Mouse (Mus musculus) left cerebral cortex, adult 9 months (tissue): ENCODE results near the gene Chd9.

ENCODE experiments used
- DNase-seq, 2 experiments: peaks; one replicate each; pipeline ENCODE4 v3.0.0; 2022; ENCODE audit warnings: low spot score in 2 of 2

Gene Chd9

DNA sequence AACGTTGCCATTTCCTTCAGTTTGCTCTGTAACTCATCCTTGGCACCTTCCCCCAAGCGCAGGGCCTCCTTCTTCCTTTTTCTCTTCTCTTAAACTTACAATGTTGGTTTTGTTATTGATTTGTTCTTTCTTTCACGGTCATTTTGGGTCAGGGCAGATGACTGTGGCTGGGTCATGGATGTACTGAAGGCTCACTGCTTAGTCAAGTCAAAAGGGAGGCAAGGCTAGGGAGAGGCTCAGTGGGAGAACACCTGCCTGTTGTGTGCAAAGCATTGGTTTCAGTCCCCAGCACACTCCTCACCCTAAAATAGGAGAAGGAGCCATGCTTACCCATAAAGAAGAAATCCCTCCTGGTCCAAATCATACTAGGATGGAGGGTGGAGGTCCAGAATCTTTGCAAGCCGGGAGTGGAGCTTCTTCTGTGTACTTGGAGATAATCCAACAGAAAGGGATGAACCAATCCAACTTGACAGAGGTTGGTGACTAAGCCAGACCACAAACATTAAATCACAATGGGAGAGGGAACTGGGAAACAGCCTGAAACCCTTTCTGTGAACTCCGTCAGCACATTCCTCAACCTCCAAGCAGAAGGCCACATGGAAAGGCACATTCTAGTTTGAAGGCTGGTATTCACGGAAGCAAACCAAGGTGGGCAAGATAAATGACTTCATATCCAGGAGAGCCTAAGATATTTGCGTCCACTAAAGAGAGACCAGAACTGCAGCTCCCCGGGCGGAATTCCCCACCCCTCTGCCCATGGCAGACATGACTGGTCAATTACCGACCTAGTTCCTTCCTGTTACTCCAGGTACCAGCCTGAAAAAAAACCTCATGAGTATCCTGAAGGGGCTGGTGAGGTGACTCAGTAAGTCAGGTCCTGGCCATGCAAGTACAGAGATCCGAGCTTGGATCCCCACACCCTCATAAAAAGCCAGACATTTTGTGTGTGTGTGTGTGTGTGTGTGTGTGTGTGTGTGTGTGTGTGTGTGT is 11.9 kb downstream of the Chd9 start:
- no peak for DNase-seq

- no peak for DNase-seq
These were observed 13.2 kb downstream of the Chd9 start for GRCm38 (mm10) chr8:90841321-90841720.

DNA sequence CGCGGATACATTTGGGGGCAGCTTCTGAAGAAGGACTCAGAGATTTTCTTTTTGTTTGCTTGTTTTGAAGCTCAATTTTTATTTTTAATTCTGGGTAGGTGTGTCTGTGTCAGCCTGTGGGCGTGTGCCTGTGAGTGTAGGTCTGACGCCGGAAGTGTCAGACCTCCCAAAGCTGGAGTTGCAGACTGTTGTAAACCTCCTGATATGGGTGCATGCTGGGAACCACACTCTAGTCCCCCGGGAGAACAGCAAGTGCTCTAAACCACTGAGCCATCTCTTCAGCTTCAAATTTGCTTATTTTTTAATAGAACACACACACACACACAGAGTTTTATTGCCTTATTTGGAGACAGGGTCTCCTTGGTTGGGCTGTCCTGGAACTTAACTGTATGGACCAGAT is 15.0 kb downstream of the Chd9 start:
- no peak for DNase-seq

GRCm38 (mm10) chr8:90844179-90844967 is 16.2 kb downstream of the Chd9 start:
- DNase-seq = no peak

- DNase-seq = no peak
These were observed 19.8 kb downstream of the Chd9 start for GRCm38 (mm10) chr8:90847980-90848379.

DNA sequence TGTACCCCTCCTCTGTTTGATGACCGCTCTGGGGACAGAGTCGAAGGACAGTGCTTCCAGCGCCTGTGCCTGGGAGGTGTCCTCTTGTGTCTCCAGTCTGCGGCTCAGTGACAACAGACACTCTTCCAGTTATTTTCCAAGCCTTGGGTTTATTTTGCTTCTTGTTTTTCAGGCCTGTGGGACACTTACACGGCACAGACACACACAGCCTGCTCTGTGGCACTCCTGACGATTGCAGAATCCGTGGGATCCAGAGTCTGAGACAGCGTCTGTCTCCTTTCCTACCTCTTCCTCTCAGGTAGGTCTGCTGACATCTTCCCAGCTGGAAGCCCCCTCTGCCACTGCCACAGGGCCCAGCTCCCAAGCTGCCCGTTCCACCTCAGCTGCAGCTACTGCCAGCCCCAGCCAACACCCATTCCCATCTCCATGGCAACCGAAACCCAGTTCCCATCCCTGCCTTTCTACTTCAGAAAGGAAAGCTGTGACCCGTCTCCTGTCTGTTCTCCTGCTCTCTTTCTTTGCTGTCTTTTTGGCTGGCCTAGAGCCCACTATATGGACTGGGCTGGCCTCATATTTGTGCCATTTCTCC is 21.4 kb downstream of the Chd9 start:
- DNase-seq = peak in 1 of 2 experiments; percentile 64

GRCm38 (mm10) chr8:90851544-90851943 is 23.4 kb downstream of the Chd9 start:
- DNase-seq = no peak

GRCm38 (mm10) chr8:90853971-90854670 is 26.0 kb downstream of the Chd9 start:
- DNase-seq = no peak

DNA sequence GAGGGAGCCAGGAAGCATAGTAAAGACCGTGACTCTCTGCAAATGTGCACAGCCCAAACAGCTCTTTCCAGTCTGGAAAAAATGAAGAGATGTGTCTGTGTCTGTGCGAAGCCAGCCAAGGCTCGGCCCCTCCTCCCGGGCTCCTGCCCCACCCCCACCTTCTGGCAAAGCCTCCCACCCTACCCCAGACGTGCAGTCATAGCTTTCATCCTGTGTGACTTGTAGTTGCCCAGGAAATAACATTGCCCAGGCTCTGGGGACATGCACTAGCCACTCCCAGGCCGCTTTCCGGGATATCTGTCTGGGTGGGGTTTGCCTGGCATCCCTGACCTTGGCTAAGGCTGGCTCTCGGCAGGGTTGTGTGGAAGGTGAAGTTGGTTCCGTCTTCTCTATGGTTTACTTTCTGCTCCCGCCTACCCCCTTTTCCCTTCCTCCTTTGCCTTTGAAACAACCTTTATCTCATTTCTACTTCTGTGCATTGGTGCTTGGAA is 26.6 kb downstream of the Chd9 start:
- no peak for DNase-seq

GRCm38 (mm10) chr8:90856171-90856570 is 28.0 kb downstream of the Chd9 start:
- no peak for DNase-seq

DNA sequence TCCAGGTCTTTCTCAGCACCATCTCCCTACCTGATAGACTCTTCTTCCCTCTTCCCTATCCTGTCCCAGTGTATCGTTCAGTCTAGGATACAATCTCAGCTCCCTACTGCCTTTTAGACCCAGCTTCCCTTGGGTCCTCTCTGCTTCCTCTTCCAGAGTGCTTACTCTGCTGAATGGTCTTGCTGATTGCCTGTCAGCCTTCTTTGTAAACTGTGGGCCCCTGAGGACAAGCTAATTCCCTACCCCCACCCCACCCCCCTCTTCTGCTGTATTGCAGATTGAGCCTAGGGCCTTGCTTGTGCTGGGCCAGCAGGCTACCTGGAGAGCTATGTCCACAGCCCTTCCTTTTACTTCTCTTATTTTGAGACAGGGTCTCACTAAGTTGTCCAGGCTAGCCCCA is 28.8 kb downstream of the Chd9 start:
- no peak for DNase-seq

- DNase-seq = no peak
These were observed 29.9 kb downstream of the Chd9 start for GRCm38 (mm10) chr8:90858071-90858470.

DNA sequence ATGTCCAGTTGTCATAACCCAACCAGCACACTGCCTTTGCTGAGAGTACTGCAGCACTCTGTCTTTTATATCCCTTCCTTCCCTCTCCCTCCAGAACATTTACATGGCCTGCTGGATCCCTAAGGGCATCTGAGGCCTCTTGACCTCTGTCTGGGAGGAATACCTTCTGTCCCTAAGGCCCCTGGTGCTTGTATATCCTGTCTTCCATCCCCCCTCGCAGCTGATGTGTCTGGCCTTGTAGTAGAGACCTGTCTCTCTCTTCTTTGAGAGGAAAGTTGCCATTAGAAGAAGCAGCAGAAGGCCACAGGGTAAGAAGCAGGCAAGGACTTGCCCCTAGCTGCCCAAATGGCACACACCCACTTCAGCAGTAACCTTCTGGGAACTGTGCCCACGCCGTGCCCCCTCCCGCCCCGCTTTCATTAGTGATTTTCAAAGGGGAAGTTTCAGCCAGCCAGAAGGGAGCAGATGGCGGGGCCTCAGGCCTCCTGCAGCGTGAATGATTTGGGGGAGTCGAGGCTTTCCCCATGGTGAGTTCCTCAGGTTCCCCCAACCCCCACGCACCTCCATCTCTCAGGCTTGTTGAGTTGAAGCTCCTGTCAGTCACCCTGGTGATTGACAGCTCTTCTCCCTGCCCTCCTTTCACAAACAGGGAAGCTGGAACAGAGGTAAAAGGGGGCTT is 33.3 kb downstream of the Chd9 start:
- DNase-seq = peak in 1 of 2 experiments; percentile 69

GRCm38 (mm10) chr8:90862038-90862437 is 33.9 kb downstream of the Chd9 start:
- no peak for DNase-seq

- DNase-seq = no peak
These were observed 38.9 kb downstream of the Chd9 start for GRCm38 (mm10) chr8:90867061-90867460.

GRCm38 (mm10) chr8:90867911-90868310 is 39.8 kb downstream of the Chd9 start:
- no peak for DNase-seq

DNA sequence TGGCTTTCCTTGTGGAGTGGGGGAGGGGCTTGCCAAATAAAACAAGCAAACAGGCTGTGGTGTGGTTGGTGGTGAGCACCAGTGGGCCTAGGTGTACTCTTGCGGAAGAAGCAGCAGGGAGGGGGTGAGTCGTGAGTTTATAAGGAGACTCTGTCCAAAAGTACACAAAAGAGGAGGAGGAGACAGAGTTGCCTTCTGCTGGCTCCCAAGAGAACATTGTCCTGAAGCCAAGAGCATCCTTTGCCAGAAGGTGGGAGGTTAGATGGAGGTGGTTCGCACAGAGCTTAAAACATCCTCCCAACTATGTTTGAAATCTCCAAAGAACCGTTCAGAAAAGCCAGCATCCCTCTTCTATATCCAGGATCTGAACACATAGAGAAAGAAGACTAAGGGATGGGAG is 40.2 kb downstream of the Chd9 start:
- peak in 1 of 2 experiments; percentile 87 for DNase-seq

DNA sequence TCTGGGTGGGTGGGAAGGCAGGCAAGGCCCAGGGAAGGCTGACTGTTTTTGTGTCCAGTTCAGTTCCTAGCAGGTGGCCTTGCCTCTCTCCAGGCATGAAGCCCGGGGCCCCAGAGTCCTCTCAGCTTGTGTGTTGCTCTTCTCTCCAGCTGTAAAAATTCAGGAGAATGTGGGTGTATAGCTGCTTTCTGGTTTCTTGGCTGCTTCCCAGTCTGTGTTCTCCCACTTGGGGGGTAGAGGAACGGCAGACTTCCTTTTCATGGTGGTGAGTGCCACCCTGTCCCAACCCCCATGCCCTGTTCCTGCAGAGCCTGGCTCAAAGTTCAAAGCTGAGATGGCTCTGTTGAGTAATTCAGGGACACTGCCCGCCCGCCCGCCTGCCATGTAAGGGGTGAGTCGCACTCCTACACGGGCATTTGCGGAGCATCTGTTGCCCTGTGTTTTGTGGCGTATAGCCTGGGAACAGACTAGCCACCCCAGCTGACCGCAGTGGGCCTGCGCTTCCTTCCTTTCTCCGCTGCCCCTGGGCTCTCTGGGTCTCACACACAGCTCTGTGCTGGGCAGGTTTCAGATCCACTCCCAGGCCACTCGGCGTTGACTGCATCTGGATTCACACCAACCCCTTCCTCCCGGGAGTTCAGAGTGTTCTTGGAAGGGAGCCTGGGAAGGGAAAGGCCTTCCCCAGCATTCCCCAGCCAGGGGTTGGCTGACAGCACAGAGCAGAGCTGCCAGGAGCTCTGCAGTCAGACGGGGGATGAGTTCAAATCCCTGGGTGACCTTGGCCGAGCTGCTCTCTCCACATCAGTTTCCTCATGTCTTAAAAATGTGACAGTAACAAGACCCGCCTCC is 41.1 kb downstream of the Chd9 start:
- DNase-seq = peak; percentile 52 to 80

DNA sequence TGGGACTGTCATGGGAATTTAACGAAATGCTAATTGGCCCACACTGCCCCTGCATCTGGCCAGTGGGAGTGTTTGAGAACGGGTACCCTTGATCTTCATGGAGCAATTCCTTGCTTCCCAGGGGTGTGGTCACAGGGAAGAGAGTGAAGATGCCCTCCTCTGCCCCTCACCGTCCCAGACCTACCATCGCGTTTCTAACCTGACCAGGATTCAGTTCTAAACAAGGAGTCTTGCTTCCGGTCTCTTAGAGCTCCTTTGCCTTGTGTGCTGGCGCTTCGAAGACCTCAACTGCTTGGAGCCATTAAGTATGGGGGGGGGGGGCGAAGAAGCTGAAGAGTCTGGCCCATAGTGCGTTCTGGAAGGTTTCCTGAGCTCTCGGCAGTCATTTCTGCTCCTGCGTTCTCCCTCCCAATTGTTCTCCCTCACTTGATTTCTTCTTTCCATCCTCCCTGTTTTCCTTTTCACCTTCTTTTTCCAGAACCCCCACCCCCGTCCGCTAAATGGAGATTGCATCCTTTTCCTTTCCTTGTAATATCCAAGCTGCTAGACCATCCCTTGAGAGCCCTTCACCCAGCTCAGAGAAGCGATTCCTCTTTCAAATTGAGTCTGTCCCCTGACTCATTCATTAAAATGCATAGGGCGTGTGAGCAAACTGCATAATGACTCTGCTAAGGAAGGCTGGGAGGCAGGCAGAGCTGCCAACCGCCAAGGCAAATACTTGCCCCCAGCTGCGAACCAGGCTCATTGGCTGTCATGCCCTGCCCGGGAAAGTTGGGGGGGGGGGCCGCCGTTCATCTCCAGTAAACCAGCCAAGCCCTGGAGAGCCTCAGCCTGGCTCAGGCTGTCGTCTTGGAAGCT is 42.0 kb downstream of the Chd9 start:
- DNase-seq = peak in 1 of 2 experiments; percentile 69
